Mouse (Mus musculus): ENCODE data around the gene Zfp37. TPM values are rescaled to one million over a fixed set of nuclear protein-coding genes. Genes with fewer than 3 reads are reported as not detected.
"Not testable (repeated sequence)": the region's sequence is repeated elsewhere in the genome, so short reads cannot be mapped to it uniquely, and the experiment has no call there.

Zfp37 gene
- polyA plus RNA-seq, 1 experiment from 2014 or later, result 26.5 TPM

- no peak overlapping the region for H3K4me2 ChIP-seq (ENCODE audit: low read length)
These were observed 53.6 kb downstream of the Zfp37 start for GRCm38 (mm10) chr4:62177282-62177681.

GRCm38 (mm10) chr4:62174471-62174870, 56.4 kb downstream of the Zfp37 start:
- WGBS, result 89% methylated on average over 4 of the region's 4 CpGs
- Histone ChIP-seq H3K27me3 (replicated peaks; ENCODE audit: control insufficient read depth, insufficient read depth, low read length) (no peaks in the 10 kb centered on the region), H3K36me3 (ENCODE audit: control insufficient read depth, insufficient read depth, low read length) (no peaks in the 10 kb centered on the region), H3K4me2 (ENCODE audit: low read length) (no peak overlapping the region), H3K4me3 (ENCODE audit: low read length) (no peak overlapping the region), H3K4me1 (ENCODE audit: control insufficient read depth, insufficient read depth, low read depth, low read length) (no peaks in the 10 kb centered on the region), H3K9me3 (ENCODE audit: control insufficient read depth, low read length) (no peaks in the 10 kb centered on the region), H3K27ac (ENCODE audit: low read depth, low read length) (no peak overlapping the region), H3K9ac (ENCODE audit: low read depth, low read length) (no peak overlapping the region)
- no peak for ATAC-seq

More at GRCm38 (mm10) chr4:62177282-62177681, 53.6 kb downstream of the Zfp37 start:
- WGBS, result 46% methylated on average over 5 of the region's 5 CpGs
- no peaks in the 10 kb centered on the region for H3K27me3 ChIP-seq (replicated peaks; ENCODE audit: control insufficient read depth, insufficient read depth, low read length)
- H3K9ac ChIP-seq (ENCODE audit: low read depth, low read length), result no peak overlapping the region
- no peak overlapping the region for H3K4me3 ChIP-seq (ENCODE audit: low read length)
- no peaks in the 10 kb centered on the region for H3K4me1 ChIP-seq (ENCODE audit: control insufficient read depth, insufficient read depth, low read depth, low read length)
- no peaks in the 10 kb centered on the region for H3K36me3 ChIP-seq (ENCODE audit: control insufficient read depth, insufficient read depth, low read length)
- no peaks in the 10 kb centered on the region for H3K9me3 ChIP-seq (ENCODE audit: control insufficient read depth, low read length)
- H3K27ac ChIP-seq (ENCODE audit: low read depth, low read length), result no peak overlapping the region
- ATAC-seq, result no peak

- not testable (repeated sequence) for H3K27me3 ChIP-seq (replicated peaks; ENCODE audit: control insufficient read depth, insufficient read depth, low read length); ATAC-seq; H3K9me3 ChIP-seq (ENCODE audit: control insufficient read depth, low read length); H3K4me1 ChIP-seq (ENCODE audit: control insufficient read depth, insufficient read depth, low read depth, low read length); H3K4me3 ChIP-seq (ENCODE audit: low read length); H3K36me3 ChIP-seq (ENCODE audit: control insufficient read depth, insufficient read depth, low read length); H3K9ac ChIP-seq (ENCODE audit: low read depth, low read length); H3K27ac ChIP-seq (ENCODE audit: low read depth, low read length); H3K4me2 ChIP-seq (ENCODE audit: low read length)
- WGBS, result 92% methylated on average over 13 of the region's 13 CpGs
These were observed 63.2 kb downstream of the Zfp37 start for GRCm38 (mm10) chr4:62167636-62168035.

- ATAC-seq, result no peak
- Histone ChIP-seq H3K9me3 (ENCODE audit: control insufficient read depth, low read length) (no peaks in the 10 kb centered on the region), H3K4me3 (ENCODE audit: low read length) (no peak overlapping the region), H3K36me3 (ENCODE audit: control insufficient read depth, insufficient read depth, low read length) (no peaks in the 10 kb centered on the region), H3K27me3 (replicated peaks; ENCODE audit: control insufficient read depth, insufficient read depth, low read length) (no peaks in the 10 kb centered on the region), H3K4me2 (ENCODE audit: low read length) (no peak overlapping the region), H3K4me1 (ENCODE audit: control insufficient read depth, insufficient read depth, low read depth, low read length) (no peaks in the 10 kb centered on the region), H3K9ac (ENCODE audit: low read depth, low read length) (no peak overlapping the region), H3K27ac (ENCODE audit: low read depth, low read length) (no peak overlapping the region)
- WGBS, result 83% methylated on average over 1 of the region's 1 CpGs
These were observed 72.4 kb downstream of the Zfp37 start for GRCm38 (mm10) chr4:62158401-62158800.

GRCm38 (mm10) chr4:62150811-62151210, 80.0 kb downstream of the Zfp37 start, which contains the start of gene Mup21:
TSS of gene Mup21 (minus strand) at chr4:62150863.
- H3K9ac ChIP-seq (ENCODE audit: low read depth, low read length), result no peak within 1 kb of the TSS
- H3K4me2 ChIP-seq (ENCODE audit: low read length), result no peak within 1 kb of the TSS
- no peaks in the 10 kb centered on the region for H3K27me3 ChIP-seq (replicated peaks; ENCODE audit: control insufficient read depth, insufficient read depth, low read length)
- WGBS, result 78% methylated on average over 2 of the region's 2 CpGs
- H3K4me3 ChIP-seq (ENCODE audit: low read length), result no peak within 1 kb of the TSS
- H3K4me1 ChIP-seq (ENCODE audit: control insufficient read depth, insufficient read depth, low read depth, low read length), result no peaks in the 10 kb centered on the region
- ATAC-seq, result no peak
- H3K36me3 ChIP-seq (ENCODE audit: control insufficient read depth, insufficient read depth, low read length), result no peaks in the 10 kb centered on the region
- no peaks in the 10 kb centered on the region for H3K9me3 ChIP-seq (ENCODE audit: control insufficient read depth, low read length)
- no peak within 1 kb of the TSS for H3K27ac ChIP-seq (ENCODE audit: low read depth, low read length)

Other genes with a start within 250 kb of the Zfp37 start
- gene Mup20, start 176.9 kb downstream of the Zfp37 start, polyA plus RNA-seq (2015; fragmentation: Nextera tagmentation; extraction: Ambion mirVana), result not detected in 2 replicates
- not detected in 2 replicates for gene Mup3, start 143.7 kb downstream of the Zfp37 start, polyA plus RNA-seq (2015; fragmentation: Nextera tagmentation; extraction: Ambion mirVana)
- not detected in 2 replicates for gene Mup21, start 80.2 kb downstream of the Zfp37 start, polyA plus RNA-seq (2015; fragmentation: Nextera tagmentation; extraction: Ambion mirVana)
- 17.7 and 18.2 TPM in 2 replicates for gene Slc31a2, start 31.5 kb upstream of the Zfp37 start, polyA plus RNA-seq (2015; fragmentation: Nextera tagmentation; extraction: Ambion mirVana)
- 22.9 and 24.6 TPM in 2 replicates for gene Fkbp15, start 129.5 kb upstream of the Zfp37 start, polyA plus RNA-seq (2015; fragmentation: Nextera tagmentation; extraction: Ambion mirVana)
- gene Slc31a1, start 129.7 kb upstream of the Zfp37 start, polyA plus RNA-seq (2015; fragmentation: Nextera tagmentation; extraction: Ambion mirVana), result 50.0 and 51.1 TPM in 2 replicates
- 71.0 and 72.2 TPM in 2 replicates for gene Cdc26, start 177.6 kb upstream of the Zfp37 start, polyA plus RNA-seq (2015; fragmentation: Nextera tagmentation; extraction: Ambion mirVana)
- 12.4 and 15.8 TPM in 2 replicates for gene Prpf4, start 177.8 kb upstream of the Zfp37 start, polyA plus RNA-seq (2015; fragmentation: Nextera tagmentation; extraction: Ambion mirVana)
- 0.29 TPM in 1 of 2 replicates, not detected in the other for gene Rnf183, start 204.2 kb upstream of the Zfp37 start, polyA plus RNA-seq (2015; fragmentation: Nextera tagmentation; extraction: Ambion mirVana)
- gene Wdr31, start 239.8 kb upstream of the Zfp37 start, polyA plus RNA-seq (2015; fragmentation: Nextera tagmentation; extraction: Ambion mirVana), result 14.4 and 16.0 TPM in 2 replicates
- 0.63 and 0.80 TPM in 2 replicates for gene Bspry, start 249.0 kb upstream of the Zfp37 start, polyA plus RNA-seq (2015; fragmentation: Nextera tagmentation; extraction: Ambion mirVana)

All from hindbrain, embryonic 16.5 days (tissue).